Mouse (Mus musculus): ENCODE data around the gene Fam71b.
"Not testable (repeated sequence)": the region's sequence is repeated elsewhere in the genome, so short reads cannot be mapped to it uniquely, and the experiment has no call there.

Fam71b gene

GRCm38 (mm10) chr11:46384925-46385324 lies 11.4 kb upstream of the Fam71b start:
- no peak for DNase-seq (ENCODE audit: low spot score)

GRCm38 (mm10) chr11:46386556-46386955 lies 9.8 kb upstream of the Fam71b start:
- no peak for DNase-seq (ENCODE audit: low spot score)

- no peak for DNase-seq (ENCODE audit: low spot score)
Measured at GRCm38 (mm10) chr11:46387061-46387460, 9.3 kb upstream of the Fam71b start.

- DNase-seq (ENCODE audit: low spot score), result no peak
Measured at GRCm38 (mm10) chr11:46388438-46388837, 7.9 kb upstream of the Fam71b start.

GRCm38 (mm10) chr11:46389336-46390117 lies 6.8 kb upstream of the Fam71b start, which contains the start of gene Itk:
Gene Itk, minus strand, starts transcription at chr11:46389515.
- DNase-seq (ENCODE audit: low spot score), result no peak

GRCm38 (mm10) chr11:46390621-46391020 lies 5.7 kb upstream of the Fam71b start:
- no peak for DNase-seq (ENCODE audit: low spot score)

GRCm38 (mm10) chr11:46392890-46393289 lies 3.5 kb upstream of the Fam71b start:
- DNase-seq (ENCODE audit: low spot score), result no peak

- DNase-seq (ENCODE audit: low spot score), result no peak
Measured at GRCm38 (mm10) chr11:46393413-46393812, 2.9 kb upstream of the Fam71b start.

GRCm38 (mm10) chr11:46395088-46395487 lies 1.3 kb upstream of the Fam71b start:
- DNase-seq (ENCODE audit: low spot score), result no peak

- DNase-seq (ENCODE audit: low spot score), result no peak
Measured at GRCm38 (mm10) chr11:46395698-46396097, 661 bp upstream of the Fam71b start.

GRCm38 (mm10) chr11:46396860-46397179 lies 461 bp downstream of the Fam71b start:
- no peak for DNase-seq (ENCODE audit: low spot score)

GRCm38 (mm10) chr11:46397900-46398299 lies 1.5 kb downstream of the Fam71b start:
- no peak for DNase-seq (ENCODE audit: low spot score)

- DNase-seq (ENCODE audit: low spot score), result no peak
Measured at GRCm38 (mm10) chr11:46398473-46398872, 2.1 kb downstream of the Fam71b start.

GRCm38 (mm10) chr11:46398933-46399383 lies 2.6 kb downstream of the Fam71b start:
- no peak for DNase-seq (ENCODE audit: low spot score)

- no peak for DNase-seq (ENCODE audit: low spot score)
Measured at GRCm38 (mm10) chr11:46401555-46401954, 5.2 kb downstream of the Fam71b start.

- DNase-seq (ENCODE audit: low spot score), result no peak
Measured at GRCm38 (mm10) chr11:46404986-46405385, 8.6 kb downstream of the Fam71b start.

GRCm38 (mm10) chr11:46406721-46407120 lies 10.4 kb downstream of the Fam71b start:
- DNase-seq (ENCODE audit: low spot score), result no peak

GRCm38 (mm10) chr11:46410018-46410563 lies 13.7 kb downstream of the Fam71b start:
- DNase-seq (ENCODE audit: low spot score), result no peak

- no peak for DNase-seq (ENCODE audit: low spot score)
Measured at GRCm38 (mm10) chr11:46418438-46418837, 22.1 kb downstream of the Fam71b start.

- DNase-seq (ENCODE audit: low spot score), result no peak
Measured at GRCm38 (mm10) chr11:46418860-46419259, 22.5 kb downstream of the Fam71b start.

- no peak for DNase-seq (ENCODE audit: low spot score)
Measured at GRCm38 (mm10) chr11:46421086-46421888, 24.9 kb downstream of the Fam71b start.

GRCm38 (mm10) chr11:46428131-46428530 lies 31.8 kb downstream of the Fam71b start:
- DNase-seq (ENCODE audit: low spot score), result not testable (repeated sequence)

GRCm38 (mm10) chr11:46430123-46430522 lies 33.8 kb downstream of the Fam71b start:
- no peak for DNase-seq (ENCODE audit: low spot score)
